Mouse (Mus musculus): ENCODE results near the gene AA986860.

Gene AA986860

DNA sequence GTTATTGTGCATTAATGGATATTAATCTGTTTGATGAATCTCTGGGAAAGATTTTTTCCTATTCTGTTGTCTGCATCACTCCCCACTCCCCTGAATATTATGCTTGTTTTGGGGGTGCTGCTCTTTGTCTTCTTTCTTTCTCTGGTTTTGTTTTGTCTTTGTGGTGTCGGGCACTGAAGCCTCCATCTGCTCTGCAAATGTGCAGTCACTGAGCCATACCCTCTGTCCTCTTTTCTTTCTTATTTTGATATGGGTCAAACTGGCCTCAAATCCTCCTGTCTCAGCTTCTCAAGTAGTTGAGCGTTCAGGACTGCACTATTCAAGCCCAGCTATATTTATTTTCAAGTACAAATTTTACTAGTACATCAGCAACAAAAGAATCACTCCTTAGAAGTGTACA, 43.5 kb downstream of the AA986860 start:
- in situ Hi-C loops (cut with MboI, MseI): no loop called here

GRCm38 (mm10) chr1:130775691-130776331, 44.0 kb downstream of the AA986860 start:
- in situ Hi-C loops (cut with MboI, MseI): no loop called here

GRCm38 (mm10) chr1:130776645-130777044, 44.9 kb downstream of the AA986860 start:
- in situ Hi-C loops (cut with MboI, MseI): no loop called here

DNA sequence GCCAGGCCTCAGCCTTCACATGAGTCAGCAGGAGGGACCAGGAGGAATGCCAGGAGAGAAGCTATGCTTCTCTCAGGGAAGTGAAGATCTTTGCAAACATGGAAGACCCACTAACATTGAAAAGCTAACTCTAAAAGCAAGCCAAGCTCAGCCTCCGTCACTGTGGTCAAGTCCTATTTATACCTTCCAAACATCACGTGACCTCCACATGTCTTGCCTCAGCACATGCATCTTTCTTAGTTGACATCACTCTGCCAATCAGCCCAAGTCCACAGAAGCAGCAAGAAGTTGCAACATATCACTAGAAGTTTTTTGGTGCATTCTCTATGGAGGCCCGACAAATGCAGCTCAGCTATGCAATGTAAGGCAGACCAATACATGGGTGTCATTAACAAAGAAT, 48.1 kb downstream of the AA986860 start:
- in situ Hi-C loops (cut with MboI, MseI): no loop called here

GRCm38 (mm10) chr1:130784054-130784453, 52.3 kb downstream of the AA986860 start:
- in situ Hi-C loops (cut with MboI, MseI): no loop called here

- in situ Hi-C loops (cut with MboI, MseI): no loop called here
These were observed 55.2 kb downstream of the AA986860 start for GRCm38 (mm10) chr1:130787001-130787400.

DNA sequence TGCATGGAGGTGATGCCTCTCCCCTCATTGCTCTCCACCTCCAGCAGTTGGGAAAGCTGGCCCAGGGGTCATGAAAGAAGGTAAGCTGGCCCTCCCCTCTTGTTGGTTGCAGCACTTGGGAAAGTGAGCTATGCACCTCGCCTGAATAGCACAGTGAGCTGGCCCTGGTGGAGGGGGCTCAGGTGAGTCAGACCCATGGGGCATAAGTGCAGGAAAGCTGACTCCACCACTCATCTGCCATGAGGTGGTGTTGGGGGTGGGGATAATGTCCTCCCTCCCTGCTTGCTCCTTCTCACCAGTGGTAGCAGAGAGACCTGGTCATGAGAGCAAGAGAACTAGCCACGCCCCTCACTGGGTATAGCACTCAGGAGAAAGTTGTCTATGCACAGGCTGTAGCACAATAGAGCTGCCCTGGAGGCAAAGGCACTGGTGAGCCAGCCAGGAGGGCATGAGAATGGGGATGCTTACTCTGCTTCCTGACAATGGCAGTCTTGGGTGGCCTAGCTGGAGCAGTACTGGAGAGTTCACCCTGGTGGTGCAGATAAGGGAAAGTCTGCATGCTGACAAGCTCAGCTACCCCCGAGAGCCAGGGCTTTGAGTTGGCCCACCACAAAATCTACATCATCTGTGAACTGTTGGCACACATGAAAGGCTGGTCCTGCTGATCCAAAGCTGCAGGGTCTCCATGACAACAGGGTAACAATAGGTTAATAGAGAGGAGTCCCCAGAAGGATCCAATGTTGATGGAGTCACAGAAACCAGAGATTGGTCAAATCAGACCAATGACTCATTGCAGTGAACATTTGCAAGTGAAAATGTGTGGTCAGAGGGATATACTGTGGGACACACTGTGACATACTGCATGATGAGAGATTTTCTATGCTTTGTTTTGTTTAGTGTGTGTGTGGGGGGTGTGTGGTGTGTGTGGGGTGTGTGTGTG, 58.0 kb downstream of the AA986860 start:
- in situ Hi-C loops (cut with MboI, MseI): no loop called here

Measured in T-helper 2 cell (primary cell).